Mouse (Mus musculus): ENCODE measurements around the gene Clec2g. TPM values are rescaled to one million over a fixed set of nuclear protein-coding genes. Genes with fewer than 3 reads are reported as not detected.
"Not testable (repeated sequence)": the region's sequence is repeated elsewhere in the genome, so short reads cannot be mapped to it uniquely, and the experiment has no call there.

Clec2g gene
- total RNA-seq, 2 experiments from 2014 or later = 1.3 to 4.2 TPM

DNA sequence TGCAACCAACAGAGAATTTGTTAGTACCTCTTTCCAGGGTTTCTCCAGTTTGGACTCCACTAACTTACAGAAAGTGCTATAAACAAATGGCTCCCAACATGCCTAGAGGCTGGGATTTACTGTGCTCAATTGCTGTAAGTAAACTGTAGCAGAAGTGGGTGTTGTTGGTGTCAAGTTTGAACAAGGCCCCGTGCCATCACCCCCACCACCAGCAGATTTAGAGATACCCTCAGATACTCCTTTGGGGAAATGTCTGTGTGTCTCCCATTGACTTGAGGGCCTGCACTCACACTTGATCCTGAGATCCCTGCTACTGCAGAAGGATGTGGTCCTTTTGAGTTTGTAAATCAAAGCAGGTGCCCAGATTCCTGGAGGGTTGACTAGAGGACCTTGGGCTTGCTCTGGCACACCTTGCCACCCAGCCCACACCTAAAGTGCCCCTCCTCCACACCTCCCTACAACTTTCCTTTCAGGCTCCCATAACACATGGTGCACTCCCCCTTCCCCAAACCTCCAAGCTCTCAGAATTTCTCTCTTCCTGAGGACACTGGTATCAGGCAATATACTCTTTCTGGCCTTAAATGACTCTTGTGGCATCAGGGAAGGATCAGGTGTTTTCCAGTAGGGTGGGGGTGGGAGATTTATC lies 37.3 kb downstream of the Clec2g start:
- DNase-seq (ENCODE audit: low spot score) = no peak

GRCm38 (mm10) chr6:128972156-128972555 lies 38.0 kb downstream of the Clec2g start:
- no peak for DNase-seq (ENCODE audit: low spot score)

DNA sequence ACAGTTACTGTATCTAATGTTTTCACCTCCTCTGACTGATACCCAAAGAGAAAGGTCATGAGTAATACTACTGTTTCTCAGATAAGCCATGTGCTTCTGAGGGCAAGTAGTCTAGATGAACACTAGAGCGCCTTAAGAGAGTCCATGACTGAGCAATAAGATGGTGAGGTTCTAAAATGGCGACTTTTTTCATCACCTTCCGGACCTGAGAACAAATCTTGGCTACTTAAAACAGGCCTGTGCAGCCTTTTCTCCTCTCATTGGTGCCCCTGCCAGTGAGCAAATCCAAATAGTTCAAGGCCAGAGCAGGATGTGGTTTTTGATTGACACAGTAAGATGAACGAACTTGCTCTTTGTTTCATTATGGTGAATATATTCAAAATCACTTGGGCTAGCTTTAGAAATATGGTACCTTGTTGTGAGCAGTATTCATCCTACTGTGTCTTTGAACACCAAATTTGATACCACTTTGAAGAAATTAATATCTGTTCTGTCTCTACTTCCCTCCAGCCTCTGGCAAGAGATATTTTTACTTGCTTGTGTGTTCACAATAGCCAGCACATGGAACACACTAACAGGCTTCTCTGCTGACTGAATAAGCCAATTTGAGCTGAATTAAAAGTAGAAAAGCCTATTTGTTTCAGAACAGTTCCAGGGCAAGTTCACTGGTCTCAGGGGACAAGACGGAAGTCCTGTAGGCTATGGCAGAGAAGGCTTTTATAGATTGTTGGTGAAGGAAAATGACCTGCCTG lies 38.7 kb downstream of the Clec2g start:
- no peak for DNase-seq (ENCODE audit: low spot score)

DNA sequence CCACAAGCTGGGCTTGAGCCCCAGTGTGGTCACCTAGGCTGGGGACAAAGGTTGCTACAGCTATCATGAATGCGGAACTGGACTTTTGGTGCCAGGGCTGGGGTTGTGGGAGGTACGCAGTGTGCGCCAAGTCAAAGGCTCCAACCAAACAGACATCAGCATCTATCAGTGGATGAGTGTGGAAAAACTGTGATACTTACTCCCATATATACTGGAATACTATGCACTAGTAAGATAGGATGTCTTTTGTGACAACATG lies 39.2 kb downstream of the Clec2g start:
- no peak for DNase-seq (ENCODE audit: low spot score)

- DNase-seq (ENCODE audit: low spot score) = not testable (repeated sequence)
These were observed 40.7 kb downstream of the Clec2g start for GRCm38 (mm10) chr6:128974850-128975249.

- no peak for DNase-seq (ENCODE audit: low spot score)
These were observed 42.0 kb downstream of the Clec2g start for GRCm38 (mm10) chr6:128976194-128976593.

- not testable (repeated sequence) for DNase-seq (ENCODE audit: low spot score)
These were observed 47.9 kb downstream of the Clec2g start for GRCm38 (mm10) chr6:128981951-128982541.

DNA sequence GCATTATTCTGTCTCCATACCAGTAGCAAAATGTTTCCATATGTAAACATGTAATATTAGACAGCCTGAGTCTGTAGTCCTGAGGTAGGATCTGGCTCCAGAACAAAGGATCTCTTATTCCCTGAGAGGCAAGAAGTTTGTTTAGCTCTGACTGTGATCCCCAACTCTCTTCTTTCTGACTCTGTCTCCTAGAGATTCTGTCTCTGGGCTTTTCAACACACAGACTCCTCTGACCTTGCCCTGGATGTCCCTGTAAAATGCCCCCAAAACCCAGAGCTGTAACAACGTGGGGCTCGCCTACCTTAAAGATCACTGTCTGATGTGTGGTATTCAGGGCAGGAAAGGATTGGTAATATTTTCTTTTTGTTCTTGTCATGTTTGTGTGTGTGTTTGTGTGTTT lies 58.2 kb downstream of the Clec2g start:
- DNase-seq (ENCODE audit: low spot score) = no peak

DNA sequence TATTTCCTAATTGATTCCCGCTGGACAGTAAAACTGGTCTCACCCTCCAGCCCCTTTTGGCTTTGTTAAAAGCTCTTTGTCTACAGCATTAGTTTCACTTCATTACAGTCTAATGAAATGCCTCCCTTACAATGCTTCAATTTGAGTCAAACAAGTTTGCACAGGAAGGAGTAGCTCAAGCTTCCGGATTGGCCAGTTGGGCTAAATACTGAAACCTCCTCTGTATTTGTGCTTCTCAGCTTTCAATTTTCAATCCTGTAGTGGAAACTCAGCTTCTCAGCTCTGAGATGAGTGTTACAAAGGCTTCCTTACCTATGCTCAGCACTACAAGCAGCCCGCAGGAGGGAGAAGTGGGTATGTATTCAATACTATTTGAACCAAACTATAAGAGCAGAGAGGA lies 58.6 kb downstream of the Clec2g start:
- no peak for DNase-seq (ENCODE audit: low spot score)

DNA sequence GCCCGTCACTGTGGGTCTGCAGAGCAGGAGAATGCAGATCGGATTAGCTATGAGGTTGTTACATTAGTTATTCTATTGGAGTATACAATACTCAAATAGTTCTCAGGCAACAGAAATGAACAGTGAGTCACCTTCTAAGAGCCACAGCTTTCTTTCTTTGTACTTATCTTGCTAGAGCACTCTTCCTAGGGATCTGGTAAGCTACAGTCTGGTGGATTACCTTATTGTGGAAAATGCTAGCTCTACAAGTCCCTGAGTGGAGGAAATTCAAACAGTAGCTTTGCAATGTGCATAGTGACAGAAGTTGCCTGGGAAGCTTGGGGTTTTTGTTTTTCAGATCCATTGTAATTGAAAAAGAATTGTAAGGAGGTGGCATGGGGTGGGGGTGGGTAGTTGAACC lies 59.0 kb downstream of the Clec2g start:
- DNase-seq (ENCODE audit: low spot score) = no peak

- no peak for DNase-seq (ENCODE audit: low spot score)
These were observed 60.2 kb downstream of the Clec2g start for GRCm38 (mm10) chr6:128994336-128994735.

GRCm38 (mm10) chr6:128994742-128995141 lies 60.6 kb downstream of the Clec2g start:
- no peak for DNase-seq (ENCODE audit: low spot score)

DNA sequence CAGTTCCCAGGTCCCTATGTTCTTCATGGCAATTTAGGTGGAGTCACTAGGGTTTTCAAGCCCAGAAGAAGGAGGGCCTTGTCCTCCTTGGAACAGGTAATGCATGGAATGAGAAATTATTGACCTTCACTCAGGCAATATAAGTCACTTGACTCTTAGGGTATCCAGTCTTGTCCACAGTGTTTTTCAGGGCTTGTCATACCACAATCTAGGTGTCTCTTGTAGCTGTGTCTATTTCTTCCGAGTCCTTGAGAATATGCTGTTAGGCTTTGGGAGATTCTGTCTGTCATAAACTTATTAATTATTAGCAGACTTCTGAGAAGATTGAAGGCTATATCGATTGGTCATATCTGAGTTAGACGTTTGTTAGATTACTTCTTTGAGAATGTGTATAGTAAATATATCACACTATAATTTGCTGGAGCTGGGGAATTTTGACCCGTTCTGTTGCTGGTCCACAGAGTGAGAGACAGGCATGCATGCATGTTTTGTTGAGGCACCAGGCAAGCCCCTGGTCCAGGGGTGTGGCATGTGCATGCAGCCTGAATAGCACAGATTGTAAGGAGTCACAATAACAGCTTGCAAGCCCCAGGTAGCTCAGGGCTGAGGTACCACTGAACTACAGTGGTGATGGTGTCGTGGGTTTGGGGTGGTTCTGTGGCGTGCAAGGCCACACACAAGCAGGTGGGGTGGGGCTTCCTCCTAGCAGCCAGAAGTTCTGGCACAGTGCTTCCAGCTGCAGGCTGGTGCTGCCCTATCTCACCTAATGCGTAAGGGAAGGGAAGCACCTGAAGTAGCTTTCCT lies 61.3 kb downstream of the Clec2g start:
- no peak for DNase-seq (ENCODE audit: low spot score)

DNA sequence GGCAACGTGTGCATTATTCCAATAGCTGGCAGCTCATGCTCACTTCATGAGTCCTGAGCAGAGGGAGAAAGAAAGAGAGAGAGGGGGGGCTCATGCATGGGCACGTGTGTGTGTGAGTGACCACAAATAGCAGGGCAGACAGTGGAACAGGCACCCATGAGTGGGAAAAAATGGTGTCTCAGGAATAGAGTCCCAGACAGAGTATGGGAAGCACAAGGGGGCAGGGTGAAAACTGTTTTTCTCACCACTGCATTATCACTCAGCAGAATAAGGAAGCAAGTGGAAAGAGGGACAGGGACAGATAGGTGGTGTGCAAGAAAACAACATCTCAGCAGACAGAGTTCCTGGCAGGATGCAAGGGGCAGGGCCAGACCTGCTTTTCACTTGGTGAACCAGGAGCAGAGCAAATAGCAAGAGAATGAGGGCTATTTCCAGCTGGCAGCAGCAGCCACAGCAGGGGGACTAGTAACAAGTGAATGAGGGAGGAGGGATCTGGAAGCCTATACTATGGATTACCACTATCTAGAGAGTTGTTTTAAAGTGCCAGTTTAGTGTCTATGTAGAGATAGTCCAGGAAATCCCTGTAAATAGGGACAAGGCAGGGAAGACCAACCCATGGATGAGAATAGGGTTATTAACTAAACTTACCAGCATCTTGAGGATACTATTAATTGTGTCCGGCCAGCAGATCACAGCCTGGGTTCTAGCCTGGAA lies 62.0 kb downstream of the Clec2g start:
- no peak for DNase-seq (ENCODE audit: low spot score)

GRCm38 (mm10) chr6:128996768-128997442 lies 62.7 kb downstream of the Clec2g start:
- no peak for DNase-seq (ENCODE audit: low spot score)

- DNase-seq (ENCODE audit: low spot score) = no peak
These were observed 67.2 kb downstream of the Clec2g start for GRCm38 (mm10) chr6:129001392-129001791.

DNA sequence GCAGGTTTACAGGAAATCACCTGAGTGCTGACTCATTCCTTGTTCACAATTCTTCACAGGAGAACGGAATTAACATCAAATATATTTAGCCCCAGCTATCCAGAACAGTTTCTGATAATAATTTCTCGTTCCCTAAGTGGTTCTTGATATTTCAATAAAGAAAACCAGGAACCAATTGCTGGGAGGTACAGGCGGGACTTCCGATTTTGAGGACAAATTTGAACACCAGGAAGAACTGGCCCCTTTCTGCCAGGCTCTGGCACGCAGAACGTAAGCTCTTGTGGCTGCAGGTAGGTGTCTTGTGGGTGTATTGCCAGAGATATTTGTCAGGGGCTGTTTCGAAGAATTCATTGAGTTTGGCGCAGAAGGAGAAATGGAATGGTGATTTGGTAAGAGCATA lies 74.4 kb downstream of the Clec2g start:
- DNase-seq (ENCODE audit: low spot score) = no peak

DNA sequence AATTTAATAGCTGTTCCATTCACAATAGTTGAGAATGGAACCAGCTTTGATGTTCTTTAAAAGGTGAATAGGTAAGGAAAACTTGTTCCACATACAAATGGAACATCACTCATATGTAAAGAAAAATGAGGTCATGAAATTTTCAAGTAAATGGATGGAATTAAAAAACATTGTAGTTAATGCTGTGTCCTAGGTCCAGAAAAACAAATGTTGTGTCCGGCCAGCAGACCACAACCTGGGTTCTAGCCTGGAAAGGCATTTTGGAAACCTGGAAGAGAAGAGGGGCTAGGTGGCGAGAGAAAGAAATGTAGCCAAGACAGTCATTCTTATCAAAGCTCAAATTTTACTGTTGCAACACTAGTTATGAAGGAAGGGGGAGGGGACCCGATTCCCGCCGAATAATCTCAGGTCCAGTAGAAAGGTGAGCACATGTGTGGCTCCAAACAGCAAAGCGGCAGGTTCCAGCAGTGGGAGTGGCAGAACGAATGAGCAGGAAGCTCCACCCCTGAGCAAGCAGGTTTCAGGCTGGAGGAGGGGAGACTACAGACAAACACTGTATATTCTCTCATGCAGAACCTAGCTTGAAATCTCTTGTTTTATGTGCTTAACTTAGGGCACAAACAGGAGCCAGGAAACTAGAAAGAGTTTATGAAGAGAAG lies 75.8 kb downstream of the Clec2g start:
- not testable (repeated sequence) for DNase-seq (ENCODE audit: low spot score)

GRCm38 (mm10) chr6:129010505-129010873 lies 76.3 kb downstream of the Clec2g start:
- DNase-seq (ENCODE audit: low spot score) = no peak

DNA sequence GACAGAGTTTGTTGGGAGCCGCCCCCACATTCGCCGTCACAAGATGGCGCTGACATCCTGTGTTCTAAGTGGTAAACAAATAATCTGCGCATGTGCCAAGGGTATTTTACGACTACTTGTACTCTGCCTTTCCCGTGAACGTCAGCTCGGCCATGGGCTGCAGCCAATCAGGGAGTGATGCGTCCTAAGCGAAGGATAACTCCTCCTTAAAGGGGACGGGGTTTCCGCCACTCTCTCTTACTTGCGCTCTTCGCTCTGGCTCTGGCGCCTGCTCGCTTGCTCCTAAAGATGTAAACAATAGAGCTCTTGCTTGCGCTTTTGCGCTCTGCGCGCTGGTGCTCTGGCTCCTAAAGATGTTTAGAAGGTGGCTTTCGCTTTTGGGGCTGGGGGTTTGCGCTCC lies 77.8 kb downstream of the Clec2g start:
- not testable (repeated sequence) for DNase-seq (ENCODE audit: low spot score)

- no peak for DNase-seq (ENCODE audit: low spot score)
These were observed 78.8 kb downstream of the Clec2g start for GRCm38 (mm10) chr6:129012966-129013365.

All from gastrocnemius, adult 18-20 months (tissue).